Mouse (Mus musculus) gastrocnemius, postnatal 36 days (tissue): ENCODE results near the gene Phactr4. TPM values are rescaled to one million over a fixed set of nuclear protein-coding genes. Genes with fewer than 3 reads are reported as not detected.

Experiments
- DNase-seq, 2 experiments: peaks; one replicate each; pipeline ENCODE4 v3.0.0; 2022
- intact Hi-C: fragments of 180-260 bp; cut with DNase I; formaldehyde crosslinking; loops from one replicate; pipeline ENCODE4 v1.15.1; 2025
- total RNA-seq, 2 experiments: library from RNA; stranded (reverse); gene quantifications; 2 replicates each; pipeline ENCODE4 v1.2.3; 2021

Phactr4 gene
- total RNA-seq, 2 experiments from 2014 or later: 10.6 to 11.4 TPM

GRCm38 (mm10) chr4:132345135-132345842, 77.0 kb downstream of the Phactr4 start:
- intact Hi-C loops: loop anchor here (2.0 to 5.0 kb wide), 3 partner anchors 52 to 258 kb away; partner anchors contain the start of gene Ythdf2
- DNase-seq: peak; percentile 95 to 97

- intact Hi-C loops: loop anchor here (2.0 to 5.0 kb wide), 4 partner anchors 37 to 257 kb away; partner anchors contain the start of gene Ythdf2
- no peak for DNase-seq
These were observed 77.7 kb downstream of the Phactr4 start for GRCm38 (mm10) chr4:132344403-132345134.

- intact Hi-C loops: loop anchor here (5.0 kb wide), 1 partner anchor 34 kb away; no protein-coding TSS in a partner anchor
- DNase-seq: no peak
These were observed 80.8 kb downstream of the Phactr4 start for GRCm38 (mm10) chr4:132341451-132341850.

- intact Hi-C loops: no loop called here
- DNase-seq: peak; percentile 29 to 50
These were observed 83.3 kb downstream of the Phactr4 start for GRCm38 (mm10) chr4:132338943-132339342.

GRCm38 (mm10) chr4:132332880-132333279, 89.4 kb downstream of the Phactr4 start:
- no peak for DNase-seq
- intact Hi-C loops: no loop called here

GRCm38 (mm10) chr4:132331960-132332359, 90.3 kb downstream of the Phactr4 start:
- intact Hi-C loops: no loop called here
- DNase-seq: no peak

GRCm38 (mm10) chr4:132329835-132330354, 92.4 kb downstream of the Phactr4 start:
- intact Hi-C loops: no loop called here

GRCm38 (mm10) chr4:132329115-132329834, 93.0 kb downstream of the Phactr4 start, which contains the start of gene Trnau1ap:
Gene Trnau1ap, minus strand, starts transcription at chr4:132329538.
- peak; percentile 85 to 87 for DNase-seq
- intact Hi-C loops: no loop called here

More at GRCm38 (mm10) chr4:132329835-132330354, 92.4 kb downstream of the Phactr4 start:
- no peak for DNase-seq

GRCm38 (mm10) chr4:132328391-132328982, 93.8 kb downstream of the Phactr4 start:
- intact Hi-C loops: no loop called here

GRCm38 (mm10) chr4:132326481-132326880, 95.8 kb downstream of the Phactr4 start:
- DNase-seq: no peak
- intact Hi-C loops: no loop called here

More at GRCm38 (mm10) chr4:132328391-132328982, 93.8 kb downstream of the Phactr4 start:
- no peak for DNase-seq

- DNase-seq: no peak
These were observed 106.6 kb downstream of the Phactr4 start for GRCm38 (mm10) chr4:132315711-132316110.

GRCm38 (mm10) chr4:132312627-132313026, 109.7 kb downstream of the Phactr4 start:
- intact Hi-C loops: no loop called here
- no peak for DNase-seq

More at GRCm38 (mm10) chr4:132315711-132316110, 106.6 kb downstream of the Phactr4 start:
- intact Hi-C loops: no loop called here

- no peak for DNase-seq
- intact Hi-C loops: no loop called here
These were observed 110.5 kb downstream of the Phactr4 start for GRCm38 (mm10) chr4:132311801-132312200.

GRCm38 (mm10) chr4:132311209-132311608, 111.1 kb downstream of the Phactr4 start:
- no peak for DNase-seq
- intact Hi-C loops: no loop called here

GRCm38 (mm10) chr4:132309849-132310472, 112.3 kb downstream of the Phactr4 start:
- intact Hi-C loops: loop anchor here (5.0 kb wide), 1 partner anchor 32 kb away; no protein-coding TSS in a partner anchor
- no peak for DNase-seq

GRCm38 (mm10) chr4:132309140-132309848, 113.0 kb downstream of the Phactr4 start:
- intact Hi-C loops: loop anchor here (5.0 kb wide), 1 partner anchor 33 kb away; no protein-coding TSS in a partner anchor
- DNase-seq: no peak

GRCm38 (mm10) chr4:132308437-132309139, 113.7 kb downstream of the Phactr4 start:
- intact Hi-C loops: loop anchor here (1.0 to 5.0 kb wide), 2 partner anchors 34 to 38 kb away; no protein-coding TSS in a partner anchor
- DNase-seq: peak; percentile 85 to 87

- intact Hi-C loops: loop anchor here (5.0 kb wide), 1 partner anchor 36 kb away; no protein-coding TSS in a partner anchor
- no peak for DNase-seq
These were observed 116.3 kb downstream of the Phactr4 start for GRCm38 (mm10) chr4:132306004-132306403.
